Comparison of ENCODE assay signal across 9 mouse cellular contexts in genomic region chr7:46218415-46218814, GRCm38 (mm10). TPM values are rescaled to one million over a fixed set of nuclear protein-coding genes. Genes with fewer than 3 reads are reported as not detected.
DNase-seq lines count a peak whose midpoint lies in the region; ATAC-seq and TF ChIP-seq lines count a peak whose summit lies in the region.
"Had no signal": no experiment of that assay in that cellular context is flagged by ENCODE, and none has a peak within 500 bp of the region (broad histone marks: within the 10 kb centered on the region; RNA-seq: fewer than 3 reads in every experiment).

No protein-coding gene starts in this region.

- peak; percentile 76 for ATAC-seq in kidney, postnatal 0 days (replicated peaks; ENCODE audit: low FRiP score, low read depth)
- ATAC-seq in neural tube, embryonic 15.5 days (ENCODE audit: low FRiP score), result peak; percentile 58

- H3K4me1 ChIP-seq in embryonic facial prominence, embryonic 10.5 days, result peaks cover 8% of the 10 kb centered on the region
- no peaks in the 10 kb centered on the region for H3K4me1 ChIP-seq in kidney, postnatal 0 days (replicated peaks; ENCODE audit: insufficient read depth, low read length)
- peaks cover 8% of the 10 kb centered on the region; the same call in 1 of the 2 replicates for H3K4me1 ChIP-seq in neural tube, embryonic 15.5 days
- H3K4me1 ChIP-seq in heart, adult 2 months (ENCODE audit: control insufficient read depth, insufficient read depth, low read length), result no peaks in the 10 kb centered on the region

- no peaks in the 10 kb centered on the region for H3K36me3 ChIP-seq in embryonic facial prominence, embryonic 10.5 days (replicated peaks)
- no peaks in the 10 kb centered on the region for H3K36me3 ChIP-seq in kidney, postnatal 0 days (ENCODE audit: insufficient read depth, low read length)
- no peaks in the 10 kb centered on the region for H3K36me3 ChIP-seq in neural tube, embryonic 15.5 days
- H3K36me3 ChIP-seq in heart, adult 2 months (ENCODE audit: control insufficient read depth, insufficient read depth, low read length), result no peaks in the 10 kb centered on the region
- H3K36me3 ChIP-seq: G1E had no signal

- H3K27ac ChIP-seq in embryonic facial prominence, embryonic 10.5 days (replicated peaks), result no peak overlapping the region
- no peak overlapping the region for H3K27ac ChIP-seq in kidney, postnatal 0 days
- H3K27ac ChIP-seq in neural tube, embryonic 15.5 days (replicated peaks), result no peak overlapping the region
- H3K27ac ChIP-seq in heart, adult 2 months, result no peak overlapping the region

- no peaks in the 10 kb centered on the region for H3K79me2 ChIP-seq in heart, adult 2 months (replicated peaks; ENCODE audit: control insufficient read depth, insufficient read depth, low read length)

- TF ChIP-seq CTCF in kidney, postnatal 0 days (IDR thresholded peaks at IDR 0.05; ENCODE audit: low read depth), result no peak
- no peak for TF ChIP-seq CTCF in heart, adult 2 months (IDR thresholded peaks at IDR 0.05)

- no peak overlapping the region for H3K9ac ChIP-seq in kidney, postnatal 0 days (ENCODE audit: low read depth, low read length)
- no peak overlapping the region for H3K9ac ChIP-seq in neural tube, embryonic 15.5 days (replicated peaks)
- H3K9ac ChIP-seq in heart, adult 2 months (ENCODE audit: low read depth, low read length), result no peak overlapping the region

- no peak overlapping the region for H3K4me2 ChIP-seq in kidney, postnatal 0 days (ENCODE audit: low read length)
- H3K4me2 ChIP-seq in neural tube, embryonic 15.5 days, result no peak overlapping the region

- no peaks in the 10 kb centered on the region for H3K9me3 ChIP-seq in embryonic facial prominence, embryonic 10.5 days
- H3K9me3 ChIP-seq in kidney, postnatal 0 days (replicated peaks; ENCODE audit: low read length), result no peaks in the 10 kb centered on the region
- no peaks in the 10 kb centered on the region for H3K9me3 ChIP-seq in neural tube, embryonic 15.5 days (replicated peaks)
- H3K9me3 ChIP-seq: G1E had no signal

- peak; percentile 24 for DNase-seq in kidney, adult 18-20 months
- no peak for DNase-seq in kidney, adult 11 months
- peak; percentile 63 for DNase-seq in embryonic facial prominence, embryonic 10.5 days (ENCODE audit: low spot score)
- DNase-seq in kidney, postnatal 0 days (ENCODE audit: low spot score), result peak; percentile 70
- DNase-seq in B cell, adult 2 months, result no peak
- DNase-seq in heart, adult 2 months, result no peak
- no peak for DNase-seq in layer of hippocampus, postnatal 25 days (ENCODE audit: extremely low spot score in 1 of 2, low spot score in 1 of 2)

- TF ChIP-seq POLR2A in heart, adult 2 months (IDR thresholded peaks at IDR 0.05; ENCODE audit: insufficient read depth, low read depth, low read length), result no peak

- H3K27me3 ChIP-seq in embryonic facial prominence, embryonic 10.5 days (replicated peaks; ENCODE audit: low read depth, poor library complexity, severe bottlenecking), result peaks cover 16% of the 10 kb centered on the region
- no peaks in the 10 kb centered on the region; the same call in 1 of the 2 replicates for H3K27me3 ChIP-seq in kidney, postnatal 0 days (ENCODE audit: insufficient read depth, low read length)
- 0 out of 2 replicates have a peak, but pooled peaks cover 4% of the 10 kb centered on the region for H3K27me3 ChIP-seq in neural tube, embryonic 15.5 days (replicated peaks)
- no peaks in the 10 kb centered on the region for H3K27me3 ChIP-seq in heart, adult 2 months (ENCODE audit: control insufficient read depth, insufficient read depth, low read length)

- no peak for TF ChIP-seq EP300 in heart, adult 2 months (IDR thresholded peaks at IDR 0.05; ENCODE audit: insufficient read depth, low read depth, low read length)

- 9% methylated on average over 11 of the region's 11 CpGs for WGBS in embryonic facial prominence, embryonic 10.5 days
- WGBS in kidney, postnatal 0 days, result 7% methylated on average over 11 of the region's 11 CpGs
- 11% methylated on average over 11 of the region's 11 CpGs for WGBS in neural tube, embryonic 15.5 days
- WGBS in heart, adult 2 months, result 27% methylated on average over 11 of the region's 11 CpGs

- no peak overlapping the region for H3K4me3 ChIP-seq in embryonic facial prominence, embryonic 10.5 days
- no peak overlapping the region for H3K4me3 ChIP-seq in kidney, postnatal 0 days (replicated peaks; ENCODE audit: low read depth, low read length)
- H3K4me3 ChIP-seq in neural tube, embryonic 15.5 days (replicated peaks), result no peak overlapping the region
- no peak overlapping the region for H3K4me3 ChIP-seq in heart, adult 2 months

- intact Hi-C loops in heart, adult 2 months (cut with DNase I), result no loop called here

RNA-seq across cellular contexts. Expression of gene Ush1c, which starts 19.9 kb away (rescaled TPM):
- polyA plus RNA-seq in embryonic facial prominence, embryonic 10.5 days (2016; fragmentation: Nextera tagmentation; extraction: Ambion mirVana), result 4.4 and 5.0 TPM in 2 replicates
- 36.8 and 44.4 TPM in 2 replicates for polyA plus RNA-seq in kidney, postnatal 0 days (2015; fragmentation: Nextera tagmentation; extraction: Ambion mirVana)
- 2.1 and 5.0 TPM in 2 replicates for polyA plus RNA-seq in neural tube, embryonic 15.5 days (2015; fragmentation: Nextera tagmentation; extraction: Ambion mirVana)
- total RNA-seq in heart, adult 2 months (2021), result 1 to 10 TPM; 5.1 to 5.5 TPM
- 4.0 and 15.5 TPM in 2 replicates for polyA plus RNA-seq in heart, adult 2 months (2012; rRNA removed)
- under 1 TPM in 1 of 2 experiments, not detected in 1; 0.28 TPM for total RNA-seq in layer of hippocampus, postnatal 25 days (2021)
- total RNA-seq: G1E had no signal
- polyA plus RNA-seq: G1E had no signal

RNA-seq across cellular contexts. Expression of gene Otog, which starts 22.4 kb away (rescaled TPM):
- 0.14 and 0.38 TPM in 2 replicates for polyA plus RNA-seq in embryonic facial prominence, embryonic 10.5 days (2016; fragmentation: Nextera tagmentation; extraction: Ambion mirVana)
- 0.01 TPM in 1 of 2 replicates, not detected in the other for polyA plus RNA-seq in kidney, postnatal 0 days (2015; fragmentation: Nextera tagmentation; extraction: Ambion mirVana)
- polyA plus RNA-seq in neural tube, embryonic 15.5 days (2015; fragmentation: Nextera tagmentation; extraction: Ambion mirVana), result 0.09 TPM in 1 of 2 replicates, not detected in the other
- not detected for total RNA-seq in heart, adult 2 months (2021)
- polyA plus RNA-seq in heart, adult 2 months (2012; rRNA removed), result 0.06 TPM in 1 of 2 replicates, not detected in the other
- under 1 TPM; 0.14 to 0.27 TPM for total RNA-seq in layer of hippocampus, postnatal 25 days (2021)
- polyA plus RNA-seq: G1E had no signal

RNA-seq across cellular contexts. Expression of gene Abcc8, which starts 38.6 kb away (rescaled TPM):
- 0.24 and 0.50 TPM in 2 replicates for polyA plus RNA-seq in embryonic facial prominence, embryonic 10.5 days (2016; fragmentation: Nextera tagmentation; extraction: Ambion mirVana)
- 0.85 and 1.1 TPM in 2 replicates for polyA plus RNA-seq in kidney, postnatal 0 days (2015; fragmentation: Nextera tagmentation; extraction: Ambion mirVana)
- polyA plus RNA-seq in neural tube, embryonic 15.5 days (2015; fragmentation: Nextera tagmentation; extraction: Ambion mirVana), result 11.2 and 12.4 TPM in 2 replicates
- 10 to 100 TPM; 42.5 to 44.1 TPM for total RNA-seq in heart, adult 2 months (2021)
- polyA plus RNA-seq in heart, adult 2 months (2012; rRNA removed), result 40.1 and 47.6 TPM in 2 replicates
- total RNA-seq in layer of hippocampus, postnatal 25 days (2021), result 10 to 100 TPM; 42.6 to 48.4 TPM
- polyA plus RNA-seq: G1E had no signal

Comparison
In these comparisons a context has a peak if more than half of its experiments do, and no peak if none do; other contexts are left out.
1. DNase-seq: peak in kidney, adult 18-20 months (single experiment), embryonic facial prominence, embryonic 10.5 days (single experiment) and kidney, postnatal 0 days (single experiment); none in kidney, adult 11 months (single experiment), B cell, adult 2 months (0 of 2), heart, adult 2 months (0 of 2) and layer of hippocampus, postnatal 25 days (0 of 2).